Mouse (Mus musculus) neural tube, embryonic 14.5 days (tissue): Measurements from ENCODE around the gene Zfp775. TPM values are rescaled to one million over a fixed set of nuclear protein-coding genes. Genes with fewer than 3 reads are reported as not detected.

Source experiments
- ATAC-seq: fragments of 200-750 bp; cut with Nextera tagmentation; 2 replicates; pipeline ENCODE4 v1.8.0; 2017; ENCODE audit warnings: low read depth, mild to moderate bottlenecking, moderate TSS enrichment, moderate library complexity
- H3K27ac ChIP-seq: fragments of 300-500 bp; sonication (generic); 2 replicates; pipeline ENCODE4 v1.5.1; 2014; ENCODE audit warnings: low read depth, mild to moderate bottlenecking, control low read depth, low read length, moderate library complexity, mixed read lengths
- H3K27me3 ChIP-seq: fragments of 300-500 bp; sonication (generic); 2 replicates; pipeline ENCODE4 v1.6.1; 2014; ENCODE audit warnings: low read length; ENCODE audit not compliant: control insufficient read depth, insufficient read depth
- H3K36me3 ChIP-seq: fragments of 300-500 bp; sonication (generic); 2 replicates; pipeline ENCODE4 v1.6.1; 2014; ENCODE audit warnings: low read length, mixed read lengths; ENCODE audit not compliant: control insufficient read depth, insufficient read depth
- H3K4me1 ChIP-seq: fragments of 300-500 bp; sonication (generic); 2 replicates; pipeline ENCODE4 v1.6.1; 2014; ENCODE audit warnings: low read length; ENCODE audit not compliant: control insufficient read depth, insufficient read depth
- H3K4me2 ChIP-seq: fragments of 300-500 bp; sonication (generic); 2 replicates; pipeline ENCODE4 v1.6.1; 2014; ENCODE audit warnings: mild to moderate bottlenecking, low read depth, low read length, control low read depth
- H3K4me3 ChIP-seq: fragments of 300-500 bp; sonication (generic); 2 replicates; pipeline ENCODE4 v1.5.1; 2014; ENCODE audit warnings: low read depth, low read length, control low read depth, mixed read lengths
- H3K9ac ChIP-seq: fragments of 300-500 bp; sonication (generic); replicated peaks from 2 replicates; pipeline ENCODE4 v1.6.1; 2014; ENCODE audit warnings: low read depth, mild to moderate bottlenecking, control low read depth, low read length, mixed read lengths
- H3K9me3 ChIP-seq: fragments of 300-500 bp; sonication (generic); 2 replicates; pipeline ENCODE4 v1.6.1; 2016; ENCODE audit warnings: low read length; ENCODE audit not compliant: control insufficient read depth
- WGBS: fragments of 180-500 bp; shearing (Covaris S2); extraction: QIAGEN DNeasy Blood & Tissue Kit; methylation state at CpG from one replicate; pipeline ENCODE4 v1.1.7; 2014; 5-methylcytosine and 5-hydroxymethylcytosine counted together
- polyA plus RNA-seq: library from polyadenylated mRNA; unstranded; fragments of >200 nt; fragmentation: Nextera tagmentation; extraction: Ambion mirVana; gene quantifications from 2 replicates; pipeline ENCODE4 v1.2.1, GENCODE M21; 2014

Zfp775 gene
- polyA plus RNA-seq, 1 experiment from 2014 or later, result 12.3 TPM

DNA sequence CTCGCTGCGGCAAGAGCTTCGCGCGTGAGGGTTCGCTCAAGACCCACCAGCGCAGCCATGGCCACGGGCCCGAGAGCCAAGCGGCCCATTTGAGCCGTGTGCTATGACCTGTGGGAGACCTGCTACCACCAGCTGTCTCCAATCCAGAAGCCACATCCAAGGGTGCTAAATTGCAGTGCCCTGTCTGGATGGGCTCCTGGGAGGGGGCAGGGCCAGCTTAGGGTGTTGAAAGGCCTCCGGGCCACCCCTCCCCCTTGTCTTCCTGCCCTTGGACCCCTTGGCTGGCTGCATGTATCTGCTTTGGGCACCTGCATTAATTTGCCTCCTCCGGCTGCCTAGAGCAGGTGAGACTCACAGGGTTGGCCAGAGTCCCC lies 27.8 kb downstream of the Zfp775 start:
- H3K4me3 ChIP-seq, result peak overlapping the region; percentile 39
- peak overlapping the region; percentile 33 for H3K9ac ChIP-seq
- no peak overlapping the region for H3K27ac ChIP-seq
- WGBS, result 18% methylated on average over 13 of the region's 13 CpGs
- H3K27me3 ChIP-seq, result 0 out of 2 replicates have a peak, but pooled peaks cover 7% of the 10 kb centered on the region
- H3K36me3 ChIP-seq, result no peaks in the 10 kb centered on the region
- peaks cover 4% of the 10 kb centered on the region; the same call in 1 of the 2 replicates for H3K4me1 ChIP-seq
- H3K9me3 ChIP-seq, result no peaks in the 10 kb centered on the region
- H3K4me2 ChIP-seq, result peak overlapping the region; percentile 74
- ATAC-seq, result peak; percentile 52; the same call in 1 of the 2 replicates

GRCm38 (mm10) chr6:48630831-48631230 lies 29.0 kb downstream of the Zfp775 start:
- peaks cover 4% of the 10 kb centered on the region; the same call in 1 of the 2 replicates for H3K4me1 ChIP-seq
- no peak for ATAC-seq
- no peak overlapping the region for H3K4me3 ChIP-seq
- WGBS, result 93% methylated on average over 8 of the region's 8 CpGs
- no peak overlapping the region for H3K27ac ChIP-seq
- no peak overlapping the region for H3K4me2 ChIP-seq
- H3K36me3 ChIP-seq, result no peaks in the 10 kb centered on the region
- H3K9me3 ChIP-seq, result no peaks in the 10 kb centered on the region
- no peak overlapping the region for H3K9ac ChIP-seq
- H3K27me3 ChIP-seq, result 0 out of 2 replicates have a peak, but pooled peaks cover 7% of the 10 kb centered on the region

DNA sequence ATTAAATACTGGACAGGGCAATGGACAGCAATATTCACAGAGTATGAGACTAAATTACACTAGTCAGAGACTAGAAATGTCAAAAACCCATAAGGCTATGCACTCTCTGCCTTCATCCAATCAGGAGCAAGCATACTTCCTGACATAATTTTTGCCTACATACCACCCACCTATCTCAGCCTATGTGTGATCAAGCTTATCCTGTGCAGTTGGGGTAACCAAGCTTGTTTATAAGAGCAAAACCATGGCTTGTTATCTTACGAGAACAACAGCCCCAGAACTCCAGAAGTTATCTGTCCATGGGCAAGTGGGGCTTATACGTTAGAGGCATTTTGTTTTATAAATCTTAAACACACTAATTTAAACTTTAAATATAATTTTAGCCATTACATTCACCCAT lies 33.2 kb downstream of the Zfp775 start:
- Histone ChIP-seq H3K27me3 (no peaks in the 10 kb centered on the region), H3K4me1 (no peaks in the 10 kb centered on the region), H3K27ac (no peak overlapping the region), H3K36me3 (no peaks in the 10 kb centered on the region), H3K9me3 (no peaks in the 10 kb centered on the region), H3K9ac (no peak overlapping the region), H3K4me2 (no peak overlapping the region), H3K4me3 (no peak overlapping the region)
- 88% methylated on average over 2 of the region's 2 CpGs for WGBS
- ATAC-seq, result no peak

DNA sequence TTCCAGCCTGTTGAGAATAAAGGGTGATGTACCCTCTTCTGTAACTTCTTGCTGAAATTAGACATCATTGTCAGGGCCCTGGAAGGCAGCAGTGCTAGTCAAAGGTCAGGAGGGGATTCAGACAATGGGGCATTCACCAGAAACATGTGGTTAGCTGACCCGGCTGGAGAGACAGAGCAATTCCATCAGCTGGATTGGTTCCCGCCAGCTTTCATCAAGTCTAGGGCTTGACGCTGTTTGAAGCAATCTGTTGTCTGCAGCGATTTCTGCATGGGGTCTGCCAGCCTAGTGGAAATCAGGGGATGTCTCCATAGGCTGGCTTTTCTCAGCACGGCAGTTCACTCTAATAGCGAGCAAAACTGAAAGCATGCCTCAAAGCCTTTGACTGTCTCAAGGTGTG lies 34.7 kb downstream of the Zfp775 start:
- H3K4me1 ChIP-seq, result no peaks in the 10 kb centered on the region
- no peak overlapping the region for H3K9ac ChIP-seq
- H3K27ac ChIP-seq, result no peak overlapping the region
- H3K27me3 ChIP-seq, result no peaks in the 10 kb centered on the region
- no peak overlapping the region for H3K4me2 ChIP-seq
- 36% methylated on average over 6 of the region's 6 CpGs for WGBS
- no peaks in the 10 kb centered on the region for H3K9me3 ChIP-seq
- no peak for ATAC-seq
- no peaks in the 10 kb centered on the region for H3K36me3 ChIP-seq
- H3K4me3 ChIP-seq, result no peak overlapping the region

- H3K27me3 ChIP-seq, result no peaks in the 10 kb centered on the region
- no peaks in the 10 kb centered on the region for H3K4me1 ChIP-seq
- H3K4me3 ChIP-seq, result no peak overlapping the region
- H3K27ac ChIP-seq, result no peak overlapping the region
- H3K9me3 ChIP-seq, result no peaks in the 10 kb centered on the region
- H3K9ac ChIP-seq, result no peak overlapping the region
- no peaks in the 10 kb centered on the region for H3K36me3 ChIP-seq
- ATAC-seq, result no peak
- no peak overlapping the region for H3K4me2 ChIP-seq
- 68% methylated on average over 6 of the region's 6 CpGs for WGBS
Observed at GRCm38 (mm10) chr6:48637811-48638500, 36.1 kb downstream of the Zfp775 start.

- 87% methylated on average over 2 of the region's 2 CpGs for WGBS
Observed at GRCm38 (mm10) chr6:48638553-48638952, 36.7 kb downstream of the Zfp775 start.

DNA sequence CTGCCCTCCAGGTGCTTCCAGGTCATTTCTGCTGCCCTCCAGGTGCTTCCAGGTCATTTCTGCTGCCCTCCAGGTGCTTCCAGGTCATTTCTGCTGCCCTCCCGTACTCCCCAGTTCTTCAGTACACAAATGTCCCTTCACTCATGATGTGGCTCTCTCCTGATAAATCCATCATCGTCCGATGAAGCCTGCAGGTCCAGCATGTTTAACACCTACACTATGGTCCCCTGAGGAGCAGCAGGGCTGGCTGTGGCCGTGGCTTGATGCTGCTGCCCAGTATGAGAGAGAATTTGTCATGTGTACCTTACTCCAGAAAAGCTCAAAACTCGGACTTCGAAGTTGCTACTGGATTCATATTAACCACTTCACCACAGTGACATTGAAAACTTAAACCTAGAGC lies 39.5 kb downstream of the Zfp775 start:
- no peaks in the 10 kb centered on the region for H3K27me3 ChIP-seq

More at GRCm38 (mm10) chr6:48638553-48638952, 36.7 kb downstream of the Zfp775 start:
- Histone ChIP-seq H3K4me2 (no peak overlapping the region), H3K9ac (no peak overlapping the region), H3K4me3 (no peak overlapping the region), H3K4me1 (no peaks in the 10 kb centered on the region), H3K27me3 (no peaks in the 10 kb centered on the region), H3K9me3 (no peaks in the 10 kb centered on the region), H3K27ac (no peak overlapping the region), H3K36me3 (no peaks in the 10 kb centered on the region)
- ATAC-seq, result no peak

DNA sequence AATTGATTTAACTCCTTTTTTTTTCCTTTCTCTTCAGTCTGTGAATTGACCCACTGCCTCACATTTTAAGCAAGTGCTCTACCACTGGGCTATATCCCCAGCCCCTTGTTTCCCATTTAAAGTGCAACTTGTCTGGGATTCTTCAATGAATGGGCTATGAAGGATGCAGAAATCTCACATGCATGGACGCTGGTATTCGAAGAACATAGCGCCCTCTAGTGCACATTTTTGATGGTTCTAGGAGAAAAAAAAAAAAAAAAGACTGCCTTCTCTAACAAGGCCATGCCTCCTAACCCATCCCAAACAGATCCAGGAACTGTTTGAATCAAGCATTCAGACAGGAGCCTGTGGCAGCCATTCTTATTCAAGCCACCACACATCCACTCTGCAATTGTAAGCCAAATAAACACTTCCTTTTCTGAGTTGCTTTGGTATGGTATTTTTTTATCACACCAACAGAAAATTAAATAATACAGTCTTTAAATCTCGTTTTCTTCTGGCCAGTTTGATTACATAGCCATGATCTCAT lies 41.0 kb downstream of the Zfp775 start:
- 25% methylated on average over 4 of the region's 4 CpGs for WGBS
- Histone ChIP-seq H3K27ac (no peak overlapping the region), H3K4me1 (no peaks in the 10 kb centered on the region), H3K9me3 (no peaks in the 10 kb centered on the region), H3K9ac (no peak overlapping the region), H3K36me3 (no peaks in the 10 kb centered on the region), H3K27me3 (no peaks in the 10 kb centered on the region), H3K4me2 (no peak overlapping the region), H3K4me3 (no peak overlapping the region)
- peak; percentile 50; the same call in 1 of the 2 replicates for ATAC-seq

More for the DNA sequence above, 39.5 kb downstream of the Zfp775 start:
- 84% methylated on average over 6 of the region's 6 CpGs for WGBS
- H3K9me3 ChIP-seq, result no peaks in the 10 kb centered on the region
- no peak overlapping the region for H3K27ac ChIP-seq
- no peak overlapping the region for H3K4me3 ChIP-seq
- no peaks in the 10 kb centered on the region for H3K4me1 ChIP-seq
- H3K36me3 ChIP-seq, result no peaks in the 10 kb centered on the region
- no peak overlapping the region for H3K9ac ChIP-seq
- ATAC-seq, result no peak
- H3K4me2 ChIP-seq, result no peak overlapping the region

- no peaks in the 10 kb centered on the region for H3K9me3 ChIP-seq
- no peak overlapping the region for H3K9ac ChIP-seq
- no peaks in the 10 kb centered on the region for H3K4me1 ChIP-seq
- no peak overlapping the region for H3K4me2 ChIP-seq
- WGBS, result 17% methylated on average over 12 of the region's 12 CpGs
- H3K27me3 ChIP-seq, result no peaks in the 10 kb centered on the region
- peak; percentile 65; the same call in 1 of the 2 replicates for ATAC-seq
- H3K27ac ChIP-seq, result no peak overlapping the region
- no peak overlapping the region for H3K4me3 ChIP-seq
- no peaks in the 10 kb centered on the region for H3K36me3 ChIP-seq
Observed at GRCm38 (mm10) chr6:48645660-48646308, 43.9 kb downstream of the Zfp775 start.
